Mouse (Mus musculus): ENCODE data around the gene Mrnip.

- TF ChIP-seq CHD2 (IDR thresholded peaks at IDR 0.05; ENCODE audit: low read depth, low read length) (no peak), HCFC1 (IDR thresholded peaks at IDR 0.05; ENCODE audit: borderline replicate concordance, insufficient read depth, low read length) (no peak), ZC3H11A (IDR thresholded peaks at IDR 0.05; ENCODE audit: borderline replicate concordance, low read depth, low read length) (no peak), MAFK (IDR thresholded peaks at IDR 0.05; ENCODE audit: insufficient read depth, low read depth, low read length) (no peak), ZNF384 (IDR thresholded peaks at IDR 0.05; ENCODE audit: low read depth, low read length) (no peak)
Observed at GRCm38 (mm10) chr11:50205434-50205833, 31.2 kb downstream of the Mrnip start.
